In genomic region chrX:134539795-134540194, GRCm38 (mm10) we compare ENCODE assay signal across 8 mouse cellular contexts. TPM values are rescaled to one million over a fixed set of nuclear protein-coding genes. Genes with fewer than 3 reads are reported as not detected.
A peak's percentile ranks its signal among the peaks of the same experiment; 100 is the strongest.
DNase-seq lines count a peak whose midpoint lies in the region; ATAC-seq and TF ChIP-seq lines count a peak whose summit lies in the region.
"Not testable (repeated sequence)": the region's sequence is repeated elsewhere in the genome, so short reads cannot be mapped to it uniquely, and the experiment has no call there.

No protein-coding gene starts in this region.

- H3K27me3 ChIP-seq in forebrain, embryonic 10.5 days (ENCODE audit: poor library complexity, severe bottlenecking); hindbrain, postnatal 0 days (ENCODE audit: insufficient read depth, low read length); limb, embryonic 12.5 days: not testable (repeated sequence)

- H3K4me2 ChIP-seq in hindbrain, postnatal 0 days (ENCODE audit: low read depth, low read length), result 0 out of 2 replicates have a peak overlapping the region, but pooled peaks have one; percentile 65
- peak overlapping the region; percentile 57; the same call in 1 of the 2 replicates for H3K4me2 ChIP-seq in limb, embryonic 12.5 days

- not testable (repeated sequence) for H3K27ac ChIP-seq in forebrain, embryonic 10.5 days; hindbrain, postnatal 0 days; limb, embryonic 12.5 days

- peak; percentile 20 for TF ChIP-seq CTCF in hindbrain, postnatal 0 days (IDR thresholded peaks at IDR 0.05; ENCODE audit: low read depth)

- peak; percentile 57 for ATAC-seq in CD4-positive, CD25-positive, alpha-beta regulatory T cell, adult 4 months
- ATAC-seq in activated CD4-positive, CD25-positive, alpha-beta regulatory T cell, adult 4 months, result peak; percentile 62
- ATAC-seq in hindbrain, postnatal 0 days; limb, embryonic 12.5 days (ENCODE audit: insufficient number of reproducible peaks, insufficient read depth, low FRiP score, low TSS enrichment, low read depth): not testable (repeated sequence)
- ATAC-seq in neutrophil, adult 5-6 weeks (ENCODE audit: extremely low read depth, insufficient number of reproducible peaks, low FRiP score, poor library complexity, severe bottlenecking), result 0 out of 2 replicates have a peak, but pooled peaks have one; percentile 37

- DNase-seq in forebrain, embryonic 10.5 days (ENCODE audit: extremely low spot score, low spot score); hindbrain, postnatal 0 days (ENCODE audit: low spot score): not testable (repeated sequence)
- peak; percentile 10 to 18 for DNase-seq in lung, postnatal 4 days
- DNase-seq in thymus, postnatal 4 days, result peak; percentile 41

- WGBS in forebrain, embryonic 10.5 days, result 92% methylated on average over 10 of the region's 10 CpGs
- 83% methylated on average over 10 of the region's 10 CpGs for WGBS in hindbrain, postnatal 0 days
- WGBS in limb, embryonic 12.5 days, result 83% methylated on average over 10 of the region's 10 CpGs

- H3K9me3 ChIP-seq in forebrain, embryonic 10.5 days; hindbrain, postnatal 0 days (ENCODE audit: low read length); limb, embryonic 12.5 days: not testable (repeated sequence)

- H3K4me3 ChIP-seq in forebrain, embryonic 10.5 days, result peak overlapping the region; percentile 65
- H3K4me3 ChIP-seq in hindbrain, postnatal 0 days (ENCODE audit: low read length); limb, embryonic 12.5 days (replicated peaks): not testable (repeated sequence)

- not testable (repeated sequence) for H3K4me1 ChIP-seq in forebrain, embryonic 10.5 days; hindbrain, postnatal 0 days (ENCODE audit: insufficient read depth, low read length); limb, embryonic 12.5 days (replicated peaks)

- not testable (repeated sequence) for H3K9ac ChIP-seq in hindbrain, postnatal 0 days (replicated peaks; ENCODE audit: low read length); limb, embryonic 12.5 days (replicated peaks)

- peaks cover 36% of the 10 kb centered on the region for H3K36me3 ChIP-seq in forebrain, embryonic 10.5 days (replicated peaks)
- H3K36me3 ChIP-seq in hindbrain, postnatal 0 days (ENCODE audit: insufficient read depth, low read length); limb, embryonic 12.5 days: not testable (repeated sequence)

RNA-seq across cellular contexts. Expression of gene Timm8a1, which starts 1.9 kb away (rescaled TPM):
- 10 to 100 TPM; 28.8 to 36.1 TPM for polyA plus RNA-seq in CD4-positive, CD25-positive, alpha-beta regulatory T cell, adult 4 months (2017; shearing (Covaris generic))
- 10 to 100 TPM; 31.0 to 38.7 TPM for polyA plus RNA-seq in activated CD4-positive, CD25-positive, alpha-beta regulatory T cell, adult 4 months (2017; shearing (Covaris generic))
- 114 and 116 TPM in 2 replicates for polyA plus RNA-seq in forebrain, embryonic 10.5 days (2016; fragmentation: Nextera tagmentation; extraction: Ambion mirVana)
- total RNA-seq in hindbrain, postnatal 0 days (2014; rRNA removed), result 6.8 and 7.6 TPM in 2 replicates
- polyA plus RNA-seq in hindbrain, postnatal 0 days (2015; fragmentation: Nextera tagmentation; extraction: Ambion mirVana), result 47.0 and 48.2 TPM in 2 replicates
- polyA plus RNA-seq in limb, embryonic 12.5 days (2016; fragmentation: Nextera tagmentation; extraction: Ambion mirVana), result 67.8 and 68.1 TPM in 2 replicates
- 15.0 and 17.5 TPM in 2 replicates for total RNA-seq in neutrophil, adult 5-6 weeks (2017)

RNA-seq across cellular contexts. Expression of gene Btk, which starts 43.6 kb away (rescaled TPM):
- 1 to 10 TPM in 1 of 2 experiments, under 1 TPM in 1; 0.38 to 2.2 TPM for polyA plus RNA-seq in CD4-positive, CD25-positive, alpha-beta regulatory T cell, adult 4 months (2017; shearing (Covaris generic))
- 1 to 10 TPM in 1 of 2 experiments, under 1 TPM in 1; 0.65 to 2.3 TPM for polyA plus RNA-seq in activated CD4-positive, CD25-positive, alpha-beta regulatory T cell, adult 4 months (2017; shearing (Covaris generic))
- 0.81 and 1.2 TPM in 2 replicates for polyA plus RNA-seq in forebrain, embryonic 10.5 days (2016; fragmentation: Nextera tagmentation; extraction: Ambion mirVana)
- total RNA-seq in hindbrain, postnatal 0 days (2014; rRNA removed), result 0.18 and 0.89 TPM in 2 replicates
- polyA plus RNA-seq in hindbrain, postnatal 0 days (2015; fragmentation: Nextera tagmentation; extraction: Ambion mirVana), result 0.44 and 0.76 TPM in 2 replicates
- polyA plus RNA-seq in limb, embryonic 12.5 days (2016; fragmentation: Nextera tagmentation; extraction: Ambion mirVana), result 0.99 and 1.4 TPM in 2 replicates
- total RNA-seq in neutrophil, adult 5-6 weeks (2017), result 112 and 115 TPM in 2 replicates

RNA-seq across cellular contexts. Expression of gene Rpl36a, which starts 45.7 kb away (rescaled TPM):
- 100 to 1,000 TPM; 553 to 695 TPM for polyA plus RNA-seq in CD4-positive, CD25-positive, alpha-beta regulatory T cell, adult 4 months (2017; shearing (Covaris generic))
- 100 to 1,000 TPM; 650 to 747 TPM for polyA plus RNA-seq in activated CD4-positive, CD25-positive, alpha-beta regulatory T cell, adult 4 months (2017; shearing (Covaris generic))
- polyA plus RNA-seq in forebrain, embryonic 10.5 days (2016; fragmentation: Nextera tagmentation; extraction: Ambion mirVana), result 338 and 356 TPM in 2 replicates
- 166 and 269 TPM in 2 replicates for total RNA-seq in hindbrain, postnatal 0 days (2014; rRNA removed)
- 202 and 203 TPM in 2 replicates for polyA plus RNA-seq in hindbrain, postnatal 0 days (2015; fragmentation: Nextera tagmentation; extraction: Ambion mirVana)
- 418 and 426 TPM in 2 replicates for polyA plus RNA-seq in limb, embryonic 12.5 days (2016; fragmentation: Nextera tagmentation; extraction: Ambion mirVana)
- total RNA-seq in neutrophil, adult 5-6 weeks (2017), result 857 and 908 TPM in 2 replicates
